16 mouse cellular contexts compared by ENCODE assay signal in genomic region chr5:149267493-149267892, GRCm38 (mm10). TPM values are rescaled to one million over a fixed set of nuclear protein-coding genes. Genes with fewer than 3 reads are reported as not detected.
DNase-seq lines count a peak whose midpoint lies in the region; ATAC-seq and TF ChIP-seq lines count a peak whose summit lies in the region.
"Had no signal": no experiment of that assay in that cellular context is flagged by ENCODE, and none has a peak within 500 bp of the region (broad histone marks: within the 10 kb centered on the region; RNA-seq: fewer than 3 reads in every experiment).

No protein-coding gene starts in this region.

- no peak for TF ChIP-seq POLR2A in liver, adult 2 months (IDR thresholded peaks at IDR 0.05; ENCODE audit: extremely low read depth, insufficient read depth, low read length)

- H3K4me1 ChIP-seq in liver, adult 2 months (ENCODE audit: control insufficient read depth, insufficient read depth, low read length): no peaks in the 10 kb centered on the region
- H3K4me1 ChIP-seq in liver, embryonic 15.5 days (replicated peaks): peaks cover 17% of the 10 kb centered on the region; the same call in 1 of the 2 replicates
- H3K4me1 ChIP-seq in neural tube, embryonic 15.5 days: no peaks in the 10 kb centered on the region
- H3K4me1 ChIP-seq: heart, embryonic 13.5 days; hindbrain, embryonic 13.5 days; lung, embryonic 15.5 days; midbrain, embryonic 15.5 days had no signal

- H3K36me3 ChIP-seq in liver, adult 2 months (ENCODE audit: control insufficient read depth, insufficient read depth, low read length): no peaks in the 10 kb centered on the region
- H3K36me3 ChIP-seq in liver, embryonic 15.5 days (replicated peaks): no peaks in the 10 kb centered on the region
- no peaks in the 10 kb centered on the region for H3K36me3 ChIP-seq in neural tube, embryonic 15.5 days
- H3K36me3 ChIP-seq: heart, embryonic 13.5 days; hindbrain, embryonic 13.5 days; lung, embryonic 15.5 days; midbrain, embryonic 15.5 days; stomach, embryonic 15.5 days had no signal

- no peaks in the 10 kb centered on the region for H3K27me3 ChIP-seq in liver, adult 2 months (ENCODE audit: control insufficient read depth, insufficient read depth, low read length)
- H3K27me3 ChIP-seq in liver, embryonic 15.5 days: no peaks in the 10 kb centered on the region
- no peaks in the 10 kb centered on the region for H3K27me3 ChIP-seq in neural tube, embryonic 15.5 days (replicated peaks)
- H3K27me3 ChIP-seq: heart, embryonic 13.5 days; lung, embryonic 15.5 days; midbrain, embryonic 15.5 days; stomach, embryonic 15.5 days had no signal

- no peaks in the 10 kb centered on the region for H3K9me3 ChIP-seq in liver, embryonic 15.5 days (replicated peaks)
- no peaks in the 10 kb centered on the region for H3K9me3 ChIP-seq in neural tube, embryonic 15.5 days (replicated peaks)
- H3K9me3 ChIP-seq: hindbrain, embryonic 13.5 days; lung, embryonic 15.5 days; midbrain, embryonic 15.5 days; stomach, embryonic 15.5 days had no signal

- no peak for DNase-seq in liver, adult 2 months (ENCODE audit: extremely low read depth, low read depth, low spot score)
- DNase-seq in liver: no peak
- no peak for DNase-seq in spleen, postnatal 4 days (ENCODE audit: low spot score in 2 of 2)
- no peak for DNase-seq in kidney, postnatal 10 days
- DNase-seq: cerebellum, adult 11 months; kidney, adult 18-20 months had no signal

- no peak overlapping the region for H3K9ac ChIP-seq in liver, adult 2 months (ENCODE audit: low read depth, low read length)
- no peak overlapping the region for H3K9ac ChIP-seq in liver, embryonic 15.5 days
- no peak overlapping the region for H3K9ac ChIP-seq in neural tube, embryonic 15.5 days (replicated peaks)
- H3K9ac ChIP-seq: heart, embryonic 13.5 days; hindbrain, embryonic 13.5 days; lung, embryonic 15.5 days; midbrain, embryonic 15.5 days; stomach, embryonic 15.5 days had no signal

- WGBS in liver, adult 2 months: 77% methylated on average over 4 of the region's 4 CpGs
- 25% methylated on average over 4 of the region's 4 CpGs for WGBS in liver, embryonic 15.5 days (ENCODE audit: insufficient replicate concordance)
- 81% methylated on average over 4 of the region's 4 CpGs for WGBS in neural tube, embryonic 15.5 days

- no peak overlapping the region for H3K4me3 ChIP-seq in liver, adult 2 months (ENCODE audit: insufficient read depth, low read depth, low read length)
- H3K4me3 ChIP-seq in liver, embryonic 15.5 days (replicated peaks): peak overlapping the region; percentile 18; the same call in 1 of the 2 replicates
- no peak overlapping the region for H3K4me3 ChIP-seq in neural tube, embryonic 15.5 days (replicated peaks)
- H3K4me3 ChIP-seq: heart, embryonic 13.5 days; hindbrain, embryonic 13.5 days; lung, embryonic 15.5 days; midbrain, embryonic 15.5 days; stomach, embryonic 15.5 days had no signal

- ATAC-seq in common myeloid progenitor, adult 5-6 weeks (replicated peaks; ENCODE audit: low read depth, poor library complexity, severe bottlenecking): peak; percentile 39
- ATAC-seq in liver, embryonic 15.5 days (ENCODE audit: insufficient read depth): no peak
- ATAC-seq in neutrophil, adult 5-6 weeks (ENCODE audit: extremely low read depth, insufficient number of reproducible peaks, low FRiP score, poor library complexity, severe bottlenecking): peak; percentile 52
- no peak for ATAC-seq in neural tube, embryonic 15.5 days (ENCODE audit: low FRiP score)
- ATAC-seq: forebrain, embryonic 16.5 days; midbrain, embryonic 15.5 days had no signal

- peak overlapping the region; percentile 34 for H3K4me2 ChIP-seq in liver, embryonic 15.5 days
- no peak overlapping the region for H3K4me2 ChIP-seq in neural tube, embryonic 15.5 days
- H3K4me2 ChIP-seq: heart, embryonic 13.5 days; hindbrain, embryonic 13.5 days; lung, embryonic 15.5 days; midbrain, embryonic 15.5 days; stomach, embryonic 15.5 days had no signal

- no peaks in the 10 kb centered on the region for H3K79me2 ChIP-seq in liver, adult 2 months (ENCODE audit: control insufficient read depth, insufficient read depth, low read length)

- 0 out of 2 replicates have a peak overlapping the region, but pooled peaks have one; percentile 14 for H3K27ac ChIP-seq in liver, adult 2 months (replicated peaks; ENCODE audit: insufficient read depth, low read depth, low read length)
- peak overlapping the region; percentile 70 for H3K27ac ChIP-seq in liver, embryonic 15.5 days (replicated peaks)
- H3K27ac ChIP-seq in neural tube, embryonic 15.5 days (replicated peaks): no peak overlapping the region
- H3K27ac ChIP-seq: heart, embryonic 13.5 days; hindbrain, embryonic 13.5 days; lung, embryonic 15.5 days; midbrain, embryonic 15.5 days had no signal

- TF ChIP-seq CTCF in liver, adult 2 months (IDR thresholded peaks at IDR 0.05; ENCODE audit: low read depth, low read length): no peak

RNA-seq across cellular contexts. Expression of gene Alox5ap, which starts 2.9 kb away (rescaled TPM):
- 2.3 and 3.8 TPM in 2 replicates for total RNA-seq in liver, adult 2 months (2014; rRNA removed)
- polyA plus RNA-seq in liver, adult 2 months (2012; rRNA removed): 4.8 and 6.4 TPM in 2 replicates
- total RNA-seq in common myeloid progenitor, adult 5-6 weeks (2017): 156 and 205 TPM in 2 replicates
- 47.2 and 48.4 TPM in 2 replicates for polyA plus RNA-seq in liver, embryonic 15.5 days (2015; fragmentation: Nextera tagmentation; extraction: Ambion mirVana)
- total RNA-seq in neutrophil, adult 5-6 weeks (2017): 1,084 and 1,252 TPM in 2 replicates
- 12.0 and 17.4 TPM in 2 replicates for polyA plus RNA-seq in neural tube, embryonic 15.5 days (2015; fragmentation: Nextera tagmentation; extraction: Ambion mirVana)

Comparison
In these comparisons a context has a peak if more than half of its experiments do, and no peak if none do; other contexts are left out.
1. ATAC-seq: peak in common myeloid progenitor, adult 5-6 weeks (single experiment) and neutrophil, adult 5-6 weeks (single experiment); none in liver, embryonic 15.5 days (single experiment) and neural tube, embryonic 15.5 days (single experiment).
2. RNA of gene Alox5ap, which starts 2.9 kb away (total RNA-seq): 1,084 to 1,252 TPM in neutrophil, adult 5-6 weeks and 156 to 205 TPM in common myeloid progenitor, adult 5-6 weeks; 2.3 to 3.8 TPM in liver, adult 2 months; every median in the first group is over 10 times any median in the second.